Mouse (Mus musculus) midbrain, embryonic 12.5 days (tissue): ENCODE data around the gene Wdr91. TPM values are rescaled to one million over a fixed set of nuclear protein-coding genes. Genes with fewer than 3 reads are reported as not detected.
A peak's percentile ranks its signal among the peaks of the same experiment; 100 is the strongest.

ENCODE experiments used
- ATAC-seq: fragments of 200-750 bp; cut with Nextera tagmentation; 2 replicates; pipeline ENCODE4 v1.8.0; 2017; ENCODE audit warnings: low read depth, moderate TSS enrichment, moderate library complexity; ENCODE audit not compliant: low FRiP score
- H3K27ac ChIP-seq: fragments of 300-500 bp; sonication (generic); replicated peaks from 2 replicates; pipeline ENCODE4 v1.5.1; 2016; ENCODE audit warnings: mild to moderate bottlenecking
- H3K27me3 ChIP-seq: fragments of 300-500 bp; sonication (generic); 2 replicates; pipeline ENCODE4 v1.6.1; 2016; ENCODE audit warnings: mild to moderate bottlenecking
- H3K36me3 ChIP-seq: fragments of 300-500 bp; sonication (generic); 2 replicates; pipeline ENCODE4 v1.6.1; 2016
- H3K4me1 ChIP-seq: fragments of 300-500 bp; sonication (generic); 2 replicates; pipeline ENCODE4 v1.6.1; 2016
- H3K4me2 ChIP-seq: fragments of 300-500 bp; sonication (generic); replicated peaks from 2 replicates; pipeline ENCODE4 v1.6.1; 2016; ENCODE audit warnings: mild to moderate bottlenecking, moderate library complexity
- H3K4me3 ChIP-seq: fragments of 300-500 bp; sonication (generic); 2 replicates; pipeline ENCODE4 v1.5.1; 2016; ENCODE audit warnings: mild to moderate bottlenecking
- H3K9ac ChIP-seq: fragments of 300-500 bp; sonication (generic); replicated peaks from 2 replicates; pipeline ENCODE4 v1.6.1; 2016; ENCODE audit warnings: mild to moderate bottlenecking, moderate library complexity
- H3K9me3 ChIP-seq: fragments of 300-500 bp; sonication (generic); 2 replicates; pipeline ENCODE4 v1.6.1; 2016; ENCODE audit warnings: mild to moderate bottlenecking
- WGBS: fragments of 180-500 bp; shearing (Covaris S2); methylation state at CpG from one replicate; pipeline ENCODE4 v1.1.7; 2016; 5-methylcytosine and 5-hydroxymethylcytosine counted together
- polyA plus RNA-seq: library from polyadenylated mRNA; unstranded; fragments of >200 nt; fragmentation: Nextera tagmentation; extraction: Ambion mirVana; gene quantifications from 2 replicates; pipeline ENCODE4 v1.2.1, GENCODE M21; 2016

Wdr91 gene
- polyA plus RNA-seq, 1 experiment from 2014 or later, result 12.7 TPM

GRCm38 (mm10) chr6:34939451-34939850, 28.8 kb upstream of the Wdr91 start:
- Histone ChIP-seq H3K36me3 (no peaks in the 10 kb centered on the region), H3K4me2 (no peak overlapping the region), H3K9me3 (no peaks in the 10 kb centered on the region), H3K4me3 (no peak overlapping the region), H3K4me1 (0 out of 2 replicates have a peak, but pooled peaks cover 3% of the 10 kb centered on the region), H3K27me3 (no peaks in the 10 kb centered on the region), H3K27ac (no peak overlapping the region), H3K9ac (no peak overlapping the region)
- 90% methylated on average over 8 of the region's 8 CpGs for WGBS
- no peak for ATAC-seq

- Histone ChIP-seq H3K4me1 (0 out of 2 replicates have a peak, but pooled peaks cover 3% of the 10 kb centered on the region), H3K9me3 (no peaks in the 10 kb centered on the region), H3K4me2 (no peak overlapping the region), H3K36me3 (no peaks in the 10 kb centered on the region), H3K9ac (no peak overlapping the region), H3K27ac (no peak overlapping the region), H3K27me3 (no peaks in the 10 kb centered on the region), H3K4me3 (no peak overlapping the region)
- 43% methylated on average over 4 of the region's 4 CpGs for WGBS
- no peak for ATAC-seq
Measured at GRCm38 (mm10) chr6:34938929-34939325, 28.3 kb upstream of the Wdr91 start.

DNA sequence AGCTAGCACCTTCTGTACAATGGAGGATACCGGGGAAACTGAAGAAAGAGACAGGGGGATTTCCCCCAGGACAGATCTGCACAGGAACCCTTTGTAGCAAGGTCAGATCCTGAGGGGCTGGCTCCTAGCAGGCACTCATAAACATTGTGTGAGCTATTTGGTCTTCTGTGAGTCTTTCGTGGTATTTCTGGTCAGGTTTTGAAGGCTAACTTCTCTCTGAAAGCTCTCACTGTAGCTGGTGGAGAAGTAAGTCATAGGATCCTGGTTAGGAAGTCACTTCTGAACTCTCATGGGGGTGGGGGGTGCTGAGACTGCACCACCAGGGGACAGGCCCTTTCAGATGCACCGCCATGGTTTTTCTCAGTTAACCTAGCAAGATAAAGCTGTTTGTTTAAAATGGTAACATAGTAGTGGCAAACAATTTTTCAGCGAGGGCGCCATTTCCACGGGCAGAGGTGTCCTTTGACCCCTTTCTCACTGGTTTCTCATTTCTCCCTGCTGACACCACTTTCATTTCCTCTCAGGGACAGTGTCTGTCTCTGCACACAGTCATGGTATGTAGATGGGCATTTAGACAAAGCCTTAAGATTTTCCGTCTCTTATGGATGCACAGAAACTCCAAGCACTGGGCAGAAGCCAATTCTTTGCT, 27.7 kb upstream of the Wdr91 start:
- no peak overlapping the region for H3K27ac ChIP-seq
- no peak overlapping the region for H3K4me3 ChIP-seq
- 70% methylated on average over 7 of the region's 7 CpGs for WGBS
- no peak overlapping the region for H3K9ac ChIP-seq
- no peak overlapping the region for H3K4me2 ChIP-seq
- no peaks in the 10 kb centered on the region for H3K27me3 ChIP-seq
- ATAC-seq, result no peak
- H3K9me3 ChIP-seq, result no peaks in the 10 kb centered on the region
- 0 out of 2 replicates have a peak, but pooled peaks cover 3% of the 10 kb centered on the region for H3K4me1 ChIP-seq
- H3K36me3 ChIP-seq, result no peaks in the 10 kb centered on the region

- Histone ChIP-seq H3K4me1 (0 out of 2 replicates have a peak, but pooled peaks cover 3% of the 10 kb centered on the region), H3K27ac (no peak overlapping the region), H3K4me2 (no peak overlapping the region), H3K9me3 (no peaks in the 10 kb centered on the region), H3K9ac (no peak overlapping the region), H3K4me3 (no peak overlapping the region), H3K36me3 (no peaks in the 10 kb centered on the region), H3K27me3 (no peaks in the 10 kb centered on the region)
- no peak for ATAC-seq
- WGBS, result 72% methylated on average over 5 of the region's 5 CpGs
Measured at GRCm38 (mm10) chr6:34936743-34937142, 26.1 kb upstream of the Wdr91 start.

GRCm38 (mm10) chr6:34932633-34933032, 22.0 kb upstream of the Wdr91 start:
- Histone ChIP-seq H3K4me2 (no peak overlapping the region), H3K27me3 (no peaks in the 10 kb centered on the region), H3K4me1 (no peaks in the 10 kb centered on the region), H3K36me3 (no peaks in the 10 kb centered on the region), H3K9me3 (no peaks in the 10 kb centered on the region), H3K4me3 (no peak overlapping the region), H3K27ac (no peak overlapping the region), H3K9ac (no peak overlapping the region)
- 79% methylated on average over 1 of the region's 1 CpGs for WGBS
- ATAC-seq, result no peak

GRCm38 (mm10) chr6:34927594-34927993, 16.9 kb upstream of the Wdr91 start:
- Histone ChIP-seq H3K36me3 (no peaks in the 10 kb centered on the region), H3K27me3 (no peaks in the 10 kb centered on the region), H3K27ac (no peak overlapping the region), H3K4me3 (no peak overlapping the region), H3K9ac (no peak overlapping the region), H3K4me1 (no peaks in the 10 kb centered on the region), H3K9me3 (no peaks in the 10 kb centered on the region), H3K4me2 (no peak overlapping the region)
- no peak for ATAC-seq
- 94% methylated on average over 8 of the region's 8 CpGs for WGBS

- Histone ChIP-seq H3K36me3 (no peaks in the 10 kb centered on the region), H3K4me2 (no peak overlapping the region), H3K9me3 (no peaks in the 10 kb centered on the region), H3K9ac (no peak overlapping the region), H3K27ac (no peak overlapping the region), H3K4me3 (no peak overlapping the region), H3K4me1 (no peaks in the 10 kb centered on the region), H3K27me3 (no peaks in the 10 kb centered on the region)
- 34% methylated on average over 4 of the region's 4 CpGs for WGBS
- 0 out of 2 replicates have a peak, but pooled peaks have one; percentile 23 for ATAC-seq
Measured at GRCm38 (mm10) chr6:34927156-34927555, 16.5 kb upstream of the Wdr91 start.

GRCm38 (mm10) chr6:34921941-34922340, 11.3 kb upstream of the Wdr91 start:
- Histone ChIP-seq H3K36me3 (no peaks in the 10 kb centered on the region), H3K27me3 (no peaks in the 10 kb centered on the region), H3K9me3 (no peaks in the 10 kb centered on the region), H3K4me1 (no peaks in the 10 kb centered on the region), H3K27ac (no peak overlapping the region), H3K4me2 (no peak overlapping the region), H3K4me3 (no peak overlapping the region), H3K9ac (no peak overlapping the region)
- 46% methylated on average over 13 of the region's 14 CpGs for WGBS
- 0 out of 2 replicates have a peak, but pooled peaks have one; percentile 54 for ATAC-seq

DNA sequence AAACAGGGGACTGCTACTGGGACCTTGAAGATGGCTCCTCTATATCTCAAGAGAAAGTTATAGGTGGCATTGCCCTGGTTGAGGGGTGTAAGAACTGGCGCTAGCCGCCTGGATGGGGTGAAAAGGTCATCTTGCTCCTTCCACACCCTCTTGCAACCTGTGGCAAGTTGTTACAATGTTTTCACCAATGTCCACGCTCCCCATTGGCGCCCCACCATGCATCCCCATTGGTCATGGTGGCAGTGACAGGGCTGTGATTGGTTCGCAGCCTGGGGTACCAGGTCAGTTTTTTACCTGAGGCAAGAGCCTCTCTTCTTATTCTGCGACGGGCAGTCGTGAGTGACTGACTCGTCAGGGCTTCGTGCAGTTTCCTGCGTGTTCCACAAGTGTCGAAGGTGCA, 10.0 kb upstream of the Wdr91 start:
- Histone ChIP-seq H3K27me3 (no peaks in the 10 kb centered on the region), H3K4me3 (no peak overlapping the region), H3K4me1 (no peaks in the 10 kb centered on the region), H3K9me3 (no peaks in the 10 kb centered on the region), H3K4me2 (no peak overlapping the region), H3K36me3 (no peaks in the 10 kb centered on the region), H3K27ac (no peak overlapping the region), H3K9ac (no peak overlapping the region)
- 95% methylated on average over 12 of the region's 12 CpGs for WGBS
- no peak for ATAC-seq

GRCm38 (mm10) chr6:34919956-34920355, 9.3 kb upstream of the Wdr91 start, which contains the start of gene Stra8:
Gene Stra8 (plus strand): TSS chr6:34920163.
- Histone ChIP-seq H3K4me3 (no peak within 1 kb of the TSS), H3K27ac (no peak within 1 kb of the TSS), H3K4me2 (no peak within 1 kb of the TSS), H3K27me3 (no peaks in the 10 kb centered on the region), H3K36me3 (no peaks in the 10 kb centered on the region), H3K9me3 (no peaks in the 10 kb centered on the region), H3K9ac (no peak within 1 kb of the TSS), H3K4me1 (no peaks in the 10 kb centered on the region)
- WGBS, result 51% methylated on average over 10 of the region's 10 CpGs
- no peak for ATAC-seq

DNA sequence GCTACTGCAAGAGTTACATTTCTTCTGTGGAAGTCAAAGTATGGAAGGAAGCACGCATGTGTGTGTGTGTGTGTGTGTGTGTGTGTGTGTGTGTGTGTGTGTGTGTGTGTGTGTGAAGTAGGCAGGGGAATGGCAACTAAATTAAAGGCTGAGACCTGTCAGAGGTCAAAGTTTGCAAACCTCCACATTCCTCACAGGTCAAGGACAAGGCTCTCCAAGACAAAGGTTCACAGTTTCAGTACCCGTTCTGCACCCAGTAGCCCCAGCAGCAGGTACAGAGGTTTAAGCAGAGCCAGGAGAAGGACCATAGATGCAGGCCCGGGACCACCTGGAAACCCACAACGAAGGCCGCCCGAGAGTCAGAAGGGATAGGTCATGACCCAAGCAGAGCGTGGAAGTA, 8.5 kb upstream of the Wdr91 start:
- Histone ChIP-seq H3K9me3 (no peaks in the 10 kb centered on the region), H3K27ac (no peak overlapping the region), H3K36me3 (no peaks in the 10 kb centered on the region), H3K9ac (no peak overlapping the region), H3K4me2 (no peak overlapping the region), H3K4me3 (no peak overlapping the region), H3K4me1 (no peaks in the 10 kb centered on the region), H3K27me3 (no peaks in the 10 kb centered on the region)
- 82% methylated on average over 7 of the region's 7 CpGs for WGBS
- no peak for ATAC-seq

DNA sequence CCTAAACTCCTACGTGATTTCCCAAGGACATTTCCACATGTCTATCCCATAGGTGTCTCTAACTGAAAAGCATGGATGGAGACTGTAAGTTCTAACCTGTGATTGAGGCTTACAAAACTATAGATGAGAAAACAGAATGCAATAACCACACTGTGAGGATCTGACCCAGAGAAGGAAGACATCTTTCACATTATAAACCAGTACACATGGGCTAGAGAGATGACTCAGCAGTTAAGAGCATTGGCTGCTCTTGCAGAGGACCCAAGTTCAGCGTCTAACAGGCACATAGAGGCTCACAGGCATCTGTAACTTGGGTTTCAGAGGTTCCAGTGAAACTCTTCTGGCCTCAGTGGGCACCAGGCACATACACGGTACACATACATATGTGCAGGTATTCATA, 3.8 kb upstream of the Wdr91 start:
- WGBS, result 79% methylated on average over 3 of the region's 3 CpGs
- H3K27ac ChIP-seq, result no peak overlapping the region
- H3K27me3 ChIP-seq, result no peaks in the 10 kb centered on the region
- H3K4me2 ChIP-seq, result no peak overlapping the region
- H3K4me3 ChIP-seq, result no peak overlapping the region
- H3K4me1 ChIP-seq, result peaks cover 7% of the 10 kb centered on the region
- ATAC-seq, result no peak
- no peak overlapping the region for H3K9ac ChIP-seq
- no peaks in the 10 kb centered on the region for H3K36me3 ChIP-seq
- no peaks in the 10 kb centered on the region for H3K9me3 ChIP-seq
